Mouse (Mus musculus): Measurements from ENCODE around the gene Il17ra.

DNA sequence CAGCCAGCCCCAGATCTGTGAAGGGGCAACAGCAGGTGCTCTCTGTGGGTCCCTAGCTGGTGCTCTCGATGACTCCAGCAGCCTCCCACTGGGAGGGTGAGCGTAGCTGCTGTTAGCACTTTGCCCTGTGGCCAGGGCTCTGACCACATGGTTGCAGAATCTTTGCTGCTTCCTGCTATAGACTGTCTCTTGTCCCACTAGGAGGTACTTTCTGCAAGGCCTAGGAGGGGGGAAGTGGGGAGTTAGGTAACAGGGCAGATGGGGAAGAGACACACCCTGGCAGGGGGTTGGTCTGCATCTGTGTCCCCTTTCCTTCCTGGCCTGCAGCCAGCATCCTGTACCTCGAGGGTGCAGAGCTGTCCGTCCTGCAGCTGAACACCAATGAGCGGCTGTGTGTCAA lies 10.4 kb downstream of the Il17ra start:
- no peak for TF ChIP-seq EP300 (optimal IDR thresholded peaks at IDR 0.05)
- no peak for TF ChIP-seq CTCF (IDR thresholded peaks at IDR 0.05; ENCODE audit: low read depth)
